Mouse (Mus musculus): ENCODE results near the gene Entpd1.
A peak's percentile ranks its signal among the peaks of the same experiment; 100 is the strongest.

GRCm38 (mm10) chr19:40659651-40660478 is 47.7 kb downstream of the Entpd1 start:
- TF ChIP-seq POLR2A (IDR thresholded peaks at IDR 0.05; ENCODE audit: insufficient read depth, low read depth, low read length): peak; percentile 60; the same call in 1 of the 2 replicates
- no peak for TF ChIP-seq CTCF (IDR thresholded peaks at IDR 0.05)
